Comparison of ENCODE assay signal across 13 mouse cellular contexts in genomic region chr16:78563093-78563971, GRCm38 (mm10). TPM values are rescaled to one million over a fixed set of nuclear protein-coding genes. Genes with fewer than 3 reads are reported as not detected.
A peak's percentile ranks its signal among the peaks of the same experiment; 100 is the strongest.
DNase-seq lines count a peak whose midpoint lies in the region; ATAC-seq and TF ChIP-seq lines count a peak whose summit lies in the region.
"Had no signal": no experiment of that assay in that cellular context is flagged by ENCODE, and none has a peak within 500 bp of the region (broad histone marks: within the 10 kb centered on the region; RNA-seq: fewer than 3 reads in every experiment).

No protein-coding gene starts in this region.

- peak; percentile 48 to 83; a peak in 3 of 4 replicates for TF ChIP-seq EP300 in MEL (IDR thresholded peaks at IDR 0.05; ENCODE audit: low read depth in 1 of 2, low read length in 2 of 2)

- 63% methylated on average over 15 of the region's 15 CpGs for WGBS in heart, embryonic 13.5 days
- 80% methylated on average over 15 of the region's 15 CpGs for WGBS in stomach, embryonic 14.5 days

- no peak for TF ChIP-seq POLR2A in MEL (IDR thresholded peaks at IDR 0.05; ENCODE audit: control insufficient read depth in 1 of 2, insufficient read depth in 1 of 2, low read depth in 1 of 2, low read length in 2 of 2, poor library complexity in 1 of 2)

- TF ChIP-seq RAD21 in MEL (IDR thresholded peaks at IDR 0.05; ENCODE audit: low read depth, low read length) = no peak

- peak overlapping the region; percentile 41; the same call in 1 of the 2 replicates for H3K4me2 ChIP-seq in heart, embryonic 13.5 days
- H3K4me2 ChIP-seq in stomach, embryonic 14.5 days (replicated peaks; ENCODE audit: low read depth, low read length) = no peak overlapping the region
- H3K4me2 ChIP-seq: hindbrain, embryonic 15.5 days; neural tube, embryonic 15.5 days had no signal

- peaks cover 23% of the 10 kb centered on the region for H3K36me3 ChIP-seq in heart, embryonic 13.5 days
- H3K36me3 ChIP-seq in MEL (ENCODE audit: control insufficient read depth in 1 of 2, insufficient read depth in 2 of 2, low read length in 2 of 2) = peaks cover 9 to 28% of the 10 kb centered on the region in 2 experiments
- peaks cover 5% of the 10 kb centered on the region; the same call in 1 of the 2 replicates for H3K36me3 ChIP-seq in stomach, embryonic 14.5 days (ENCODE audit: control insufficient read depth, insufficient read depth, low read length)

- no peak overlapping the region for H3K4me3 ChIP-seq in heart, embryonic 13.5 days
- H3K4me3 ChIP-seq in MEL (ENCODE audit: control insufficient read depth in 1 of 2, insufficient read depth in 1 of 2, low read depth in 2 of 2, low read length in 2 of 2) = peak overlapping the region; percentile 18 to 33; a peak in 3 of 4 replicates
- no peak overlapping the region for H3K4me3 ChIP-seq in stomach, embryonic 14.5 days (ENCODE audit: low read depth, low read length)
- H3K4me3 ChIP-seq: hindbrain, embryonic 15.5 days; neural tube, embryonic 15.5 days had no signal

- intact Hi-C loops in left cerebral cortex, postnatal 25 days (cut with DNase I) = no loop called here

- no peaks in the 10 kb centered on the region for H3K9me3 ChIP-seq in heart, embryonic 13.5 days
- H3K9me3 ChIP-seq in MEL (replicated peaks; ENCODE audit: insufficient read depth, low read length) = no peaks in the 10 kb centered on the region
- no peaks in the 10 kb centered on the region for H3K9me3 ChIP-seq in stomach, embryonic 14.5 days (ENCODE audit: control insufficient read depth, low read depth, low read length)
- H3K9me3 ChIP-seq: hindbrain, embryonic 15.5 days; neural tube, embryonic 15.5 days had no signal

- ATAC-seq in heart, embryonic 13.5 days (ENCODE audit: extremely low read depth, insufficient number of reproducible peaks, low FRiP score, low TSS enrichment) = no peak; the same call in 1 of the 2 replicates
- ATAC-seq in stomach, embryonic 14.5 days (ENCODE audit: insufficient number of reproducible peaks, insufficient read depth, low FRiP score, low read depth) = peak; percentile 42; the same call in 1 of the 2 replicates
- ATAC-seq: forebrain, embryonic 14.5 days had no signal

- H3K27me3 ChIP-seq in heart, embryonic 13.5 days (replicated peaks) = no peaks in the 10 kb centered on the region
- H3K27me3 ChIP-seq in MEL (ENCODE audit: control insufficient read depth in 1 of 2, insufficient read depth in 2 of 2, low read length in 2 of 2) = no peaks in the 10 kb centered on the region
- H3K27me3 ChIP-seq in stomach, embryonic 14.5 days (ENCODE audit: control insufficient read depth, insufficient read depth, low read length) = no peaks in the 10 kb centered on the region
- H3K27me3 ChIP-seq: hindbrain, embryonic 15.5 days; neural tube, embryonic 15.5 days had no signal

- H3K79me2 ChIP-seq in MEL (ENCODE audit: control insufficient read depth, insufficient read depth, low read length, poor library complexity) = peaks cover 12% of the 10 kb centered on the region; the same call in 1 of the 2 replicates

- H3K27ac ChIP-seq in heart, embryonic 13.5 days (replicated peaks) = peak overlapping the region; percentile 69
- H3K27ac ChIP-seq in MEL (ENCODE audit: control insufficient read depth, low read depth, low read length) = peak overlapping the region; percentile 97
- no peak overlapping the region for H3K27ac ChIP-seq in stomach, embryonic 14.5 days (ENCODE audit: low read length)
- H3K27ac ChIP-seq: hindbrain, embryonic 15.5 days; neural tube, embryonic 15.5 days had no signal

- no peak for DNase-seq in heart, adult 9 months (ENCODE audit: low spot score in 2 of 2)
- DNase-seq in MEL (ENCODE audit: low read depth, low spot score) (peak; percentile 78), liver (peak; percentile 21)
- DNase-seq in spleen, adult 18-20 months = no peak
- DNase-seq in layer of hippocampus, postnatal 10 days (ENCODE audit: low spot score in 2 of 2) = no peak
- DNase-seq in left cerebral cortex, postnatal 25 days (ENCODE audit: low spot score in 2 of 2) = no peak
- DNase-seq: cerebellum, adult 9-11 months; left cerebral cortex, postnatal 4 days had no signal

- H3K4me1 ChIP-seq in heart, embryonic 13.5 days = peaks cover 19% of the 10 kb centered on the region
- H3K4me1 ChIP-seq in MEL (ENCODE audit: control insufficient read depth in 1 of 2, insufficient read depth in 2 of 2, low read length in 2 of 2) = peaks cover 0 to 23% of the 10 kb centered on the region in 2 experiments
- H3K4me1 ChIP-seq in stomach, embryonic 14.5 days (ENCODE audit: control insufficient read depth, insufficient read depth, low read length) = peaks cover 2% of the 10 kb centered on the region; the same call in 1 of the 2 replicates
- H3K4me1 ChIP-seq: hindbrain, embryonic 15.5 days; neural tube, embryonic 15.5 days had no signal

- no peak for TF ChIP-seq CTCF in MEL (IDR thresholded peaks at IDR 0.05 in 2 of 3, conservative IDR thresholded peaks at IDR 0.05 in 1 of 3; ENCODE audit: control insufficient read depth in 1 of 3, insufficient read depth in 1 of 3, low read depth in 2 of 3, low read length in 3 of 3, poor library complexity in 1 of 3, severe bottlenecking in 1 of 3)

- no peak overlapping the region for H3K9ac ChIP-seq in heart, embryonic 13.5 days
- H3K9ac ChIP-seq in MEL (ENCODE audit: control insufficient read depth, low read depth, low read length, poor library complexity, severe bottlenecking) = peak overlapping the region; percentile 44
- no peak overlapping the region for H3K9ac ChIP-seq in stomach, embryonic 14.5 days (replicated peaks; ENCODE audit: low read depth, low read length)
- H3K9ac ChIP-seq: hindbrain, embryonic 15.5 days; neural tube, embryonic 15.5 days had no signal

TF ChIP-seq in MEL, 35 proteins besides CTCF, POLR2A, EP300 and RAD21:
- no peak for TF ChIP-seq MAZ (IDR thresholded peaks at IDR 0.05; ENCODE audit: low read depth, low read length)
- 0 out of 2 replicates have a peak, but pooled peaks have one; percentile 53 for TF ChIP-seq CHD1 (IDR thresholded peaks at IDR 0.05; ENCODE audit: low read depth, low read length)
- TF ChIP-seq HCFC1 (IDR thresholded peaks at IDR 0.05; ENCODE audit: low read depth, low read length) = no peak
- TF ChIP-seq KAT2A (conservative IDR thresholded peaks at IDR 0.05; ENCODE audit: low read depth, low read length) = no peak
- TF ChIP-seq NRF1 (IDR thresholded peaks at IDR 0.05; ENCODE audit: insufficient read depth, low read depth, low read length, poor library complexity, severe bottlenecking) = no peak
- peak; percentile 43; the same call in 1 of the 2 replicates for TF ChIP-seq ETS1 (IDR thresholded peaks at IDR 0.05; ENCODE audit: low read depth, low read length)
- TF ChIP-seq MYC (IDR thresholded peaks at IDR 0.05; ENCODE audit: low read depth, low read length) = peak; percentile 47; the same call in 1 of the 2 replicates
- TF ChIP-seq E2F4 (IDR thresholded peaks at IDR 0.05; ENCODE audit: borderline replicate concordance, low read depth, low read length) = no peak
- TF ChIP-seq GABPA (IDR thresholded peaks at IDR 0.05; ENCODE audit: low read depth, low read length) = no peak
- TF ChIP-seq BHLHE40 (IDR thresholded peaks at IDR 0.05; ENCODE audit: borderline replicate concordance, low read depth, low read length) = no peak
- TF ChIP-seq MYB (IDR thresholded peaks at IDR 0.05; ENCODE audit: low read depth, low read length) = no peak
- no peak for TF ChIP-seq USF1 (IDR thresholded peaks at IDR 0.05; ENCODE audit: low read depth, low read length)
- peak; percentile 56; the same call in 1 of the 2 replicates for TF ChIP-seq GATA1 (IDR thresholded peaks at IDR 0.05; ENCODE audit: low read depth, low read length)
- peak; percentile 61; the same call in 1 of the 2 replicates for TF ChIP-seq JUND (IDR thresholded peaks at IDR 0.05; ENCODE audit: low read depth, low read length)
- TF ChIP-seq ZKSCAN1 (IDR thresholded peaks at IDR 0.05; ENCODE audit: low read depth, low read length) = no peak
- TF ChIP-seq ELF1 (IDR thresholded peaks at IDR 0.05; ENCODE audit: low read depth, low read length) = no peak
- TF ChIP-seq ZNF384 (IDR thresholded peaks at IDR 0.05; ENCODE audit: low read depth, low read length) = no peak
- no peak for TF ChIP-seq MAFK (IDR thresholded peaks at IDR 0.05; ENCODE audit: borderline replicate concordance, low read depth, low read length)
- TF ChIP-seq NELFE (IDR thresholded peaks at IDR 0.05; ENCODE audit: low read depth, low read length) = peak; percentile 34
- TF ChIP-seq TBP (IDR thresholded peaks at IDR 0.05; ENCODE audit: low read depth, low read length) = no peak
- no peak for TF ChIP-seq RCOR1 (IDR thresholded peaks at IDR 0.05; ENCODE audit: low read depth, low read length)
- TF ChIP-seq MXI1 (IDR thresholded peaks at IDR 0.05; ENCODE audit: low read depth, low read length) = peak; percentile 39; the same call in 1 of the 2 replicates
- TF ChIP-seq SIN3A (IDR thresholded peaks at IDR 0.05; ENCODE audit: low read length) = peak; percentile 46; the same call in 1 of the 2 replicates
- no peak for TF ChIP-seq ZMIZ1 (IDR thresholded peaks at IDR 0.05; ENCODE audit: low read depth, low read length)

RNA-seq across cellular contexts. Expression of gene D16Ertd472e, which starts 13.2 kb away (rescaled TPM):
- 7.3 and 7.5 TPM in 2 replicates for polyA plus RNA-seq in heart, embryonic 13.5 days (2015; fragmentation: Nextera tagmentation; extraction: Ambion mirVana)
- total RNA-seq in MEL (2012; rRNA removed) = 22.5 and 23.0 TPM in 2 replicates
- 10 to 100 TPM; 23.6 to 30.4 TPM for polyA plus RNA-seq in MEL (2012; ENCODE audit: insufficient read depth in 1 of 2, insufficient read length in 2 of 2, low read depth in 1 of 2, low replicate concordance in 2 of 2, missing spikeins in 1 of 2)
- polyA plus RNA-seq in stomach, embryonic 14.5 days (2014; fragmentation: Nextera tagmentation; extraction: Ambion mirVana) = 17.8 and 19.6 TPM in 2 replicates
- 10 to 100 TPM; 10.8 to 12.0 TPM for total RNA-seq in layer of hippocampus, postnatal 10 days (2021)
- 1 to 10 TPM; 7.0 to 7.6 TPM for total RNA-seq in left cerebral cortex, postnatal 25 days (2021)

Comparison
In these comparisons a context has a peak if more than half of its experiments do, and no peak if none do; other contexts are left out.
1. H3K4me3 ChIP-seq: peak in MEL (2 of 2); none in heart, embryonic 13.5 days (single experiment) and stomach, embryonic 14.5 days (single experiment).
2. DNase-seq: peak in MEL (single experiment) and liver (single experiment); none in heart, adult 9 months (0 of 2), spleen, adult 18-20 months (0 of 2), layer of hippocampus, postnatal 10 days (0 of 2) and left cerebral cortex, postnatal 25 days (0 of 2).